Mouse (Mus musculus) gastrocnemius, postnatal 36 days (tissue): ENCODE results near the gene Raver2. TPM values are rescaled to one million over a fixed set of nuclear protein-coding genes. Genes with fewer than 3 reads are reported as not detected.
A peak's percentile ranks its signal among the peaks of the same experiment; 100 is the strongest.
"Not testable (repeated sequence)": the region's sequence is repeated elsewhere in the genome, so short reads cannot be mapped to it uniquely, and the experiment has no call there.

Experiments used
- DNase-seq, 2 experiments: peaks; one replicate each; pipeline ENCODE4 v3.0.0; 2022
- intact Hi-C: fragments of 180-260 bp; cut with DNase I; formaldehyde crosslinking; loops from one replicate; pipeline ENCODE4 v1.15.1; 2025
- total RNA-seq, 2 experiments: library from RNA; stranded (reverse); gene quantifications; 2 replicates each; pipeline ENCODE4 v1.2.3; 2021

Raver2 gene
- total RNA-seq, 2 experiments from 2014 or later, result 2.8 to 2.9 TPM

DNA sequence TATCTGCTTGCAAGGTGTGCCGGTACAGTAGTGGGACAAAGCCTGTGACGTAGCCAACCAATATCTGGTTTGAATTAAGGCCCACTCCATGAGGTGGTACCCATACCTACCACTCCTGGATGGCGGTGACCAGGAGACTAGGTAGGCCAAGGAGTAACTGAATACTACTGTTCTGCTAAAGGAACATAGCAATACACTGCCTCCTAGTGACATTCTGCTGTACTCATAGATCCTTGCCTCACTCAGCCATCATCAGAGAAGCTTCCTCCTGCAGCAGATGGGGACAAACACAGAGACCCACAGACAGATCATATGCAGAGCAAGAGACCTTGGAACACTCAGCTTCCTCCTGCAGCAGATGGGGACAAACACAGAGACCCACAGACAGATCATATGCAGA lies 21.8 kb downstream of the Raver2 start:
- DNase-seq, intact Hi-C loops: not testable (repeated sequence)

DNA sequence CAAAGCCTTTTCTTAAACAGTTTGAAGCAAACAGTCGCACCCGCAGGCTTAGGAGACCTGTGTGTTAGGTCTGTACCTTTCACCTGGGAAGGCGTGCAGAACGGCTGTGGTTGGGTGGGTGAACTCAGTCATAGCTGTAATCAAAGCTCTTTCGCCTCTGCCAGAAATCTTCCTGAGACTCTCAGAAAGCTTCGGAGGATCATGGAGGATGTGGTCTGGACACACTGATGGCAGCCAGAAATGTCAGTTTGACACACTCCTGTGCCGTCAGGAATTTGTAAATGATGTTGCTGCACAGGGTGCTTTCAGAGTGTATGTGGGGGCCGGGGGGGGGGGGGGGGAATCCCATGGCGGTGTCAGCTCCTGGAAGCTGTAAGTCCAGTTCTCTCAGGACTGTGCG lies 24.5 kb downstream of the Raver2 start:
- no peak for DNase-seq
- intact Hi-C loops, result no loop called here

- no peak for DNase-seq
- intact Hi-C loops, result no loop called here
Measured at GRCm38 (mm10) chr4:101107122-101107521, 38.3 kb downstream of the Raver2 start.

DNA sequence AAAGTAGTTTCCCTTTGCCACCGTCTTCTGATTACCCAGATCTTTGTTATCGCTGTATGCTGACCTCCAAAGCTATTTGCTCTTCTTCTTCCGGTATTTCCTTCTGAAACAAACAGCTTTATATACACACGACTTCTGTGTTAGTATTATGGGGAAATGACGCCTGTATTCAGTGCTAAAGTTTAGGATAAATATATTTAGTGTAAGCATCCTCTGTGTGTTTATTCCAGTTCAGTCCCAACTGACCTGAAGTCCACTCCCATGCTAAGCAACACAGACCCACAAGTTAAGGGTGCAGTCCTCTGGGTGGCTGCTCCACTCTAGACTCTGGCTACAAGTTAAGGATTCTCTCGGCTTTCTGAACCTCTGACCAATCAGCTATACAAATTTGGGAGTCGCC lies 52.2 kb downstream of the Raver2 start:
- DNase-seq, result no peak
- intact Hi-C loops, result no loop called here

DNA sequence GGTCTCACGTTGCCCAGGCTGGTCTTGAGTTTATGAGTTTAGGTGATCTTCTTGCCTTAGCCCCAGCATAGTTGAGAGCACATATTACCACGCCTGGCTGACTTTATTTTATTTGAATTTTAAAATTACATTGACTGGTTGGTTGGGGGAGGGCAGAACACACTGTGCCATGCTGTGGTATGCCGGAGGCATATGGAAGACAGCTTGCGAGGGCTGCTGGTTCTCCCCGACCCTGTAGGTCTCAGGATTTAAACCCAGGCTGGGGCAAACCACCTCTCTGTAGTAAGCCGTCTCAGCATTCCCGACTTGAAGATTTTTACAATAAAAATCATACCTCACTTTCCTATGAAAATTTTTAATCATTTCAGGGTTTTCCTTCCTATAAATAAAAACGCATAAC lies 66.2 kb downstream of the Raver2 start:
- DNase-seq, result no peak
- intact Hi-C loops, result no loop called here

DNA sequence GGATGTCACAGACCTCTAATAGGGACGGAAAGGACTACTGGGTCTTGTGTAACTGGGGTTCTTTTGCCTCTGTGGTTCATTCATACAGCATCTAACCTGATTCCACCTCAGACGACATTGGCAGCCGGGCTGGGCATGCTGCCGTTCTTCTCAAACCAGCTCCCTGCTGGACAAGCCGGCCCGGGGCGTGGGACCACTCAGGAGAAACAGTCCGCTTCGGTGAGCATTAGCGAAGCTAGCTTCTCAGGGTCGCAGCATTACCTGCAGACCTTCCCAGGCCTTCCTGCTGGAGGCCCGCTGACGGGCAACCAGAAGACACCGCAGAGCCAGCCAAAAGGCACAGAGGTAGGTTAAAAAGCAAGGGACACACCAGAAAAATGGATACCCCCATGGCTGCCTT lies 67.1 kb downstream of the Raver2 start:
- intact Hi-C loops, result no loop called here

DNA sequence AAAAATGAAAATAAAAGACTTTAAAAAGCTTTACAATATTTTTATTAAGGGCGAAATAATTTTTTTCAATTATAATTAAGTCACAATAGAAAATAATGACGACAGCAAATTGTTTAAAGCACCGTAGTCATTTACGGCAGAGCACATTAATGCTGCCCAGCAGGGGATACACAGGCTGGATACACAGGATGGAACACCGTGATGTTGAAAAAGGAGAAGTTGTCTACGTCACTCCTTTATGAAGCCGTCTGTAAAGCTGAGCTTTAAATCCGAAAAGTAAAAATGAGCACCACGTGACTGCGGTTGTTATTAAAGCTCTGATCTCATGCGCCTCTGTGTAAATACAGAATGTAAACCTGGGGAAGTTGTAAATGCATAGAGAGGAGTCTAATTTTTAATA lies 69.2 kb downstream of the Raver2 start:
- intact Hi-C loops, result no loop called here

More for the DNA sequence above, 67.1 kb downstream of the Raver2 start:
- DNase-seq, result no peak

GRCm38 (mm10) chr4:101141768-101142167 lies 73.0 kb downstream of the Raver2 start:
- intact Hi-C loops, result no loop called here
- DNase-seq, result no peak

More for the DNA sequence above, 69.2 kb downstream of the Raver2 start:
- no peak for DNase-seq

- intact Hi-C loops, result loop anchor here (1.0 kb wide), 1 partner anchor 146 kb away; no protein-coding TSS in a partner anchor
- DNase-seq, result no peak
Measured at GRCm38 (mm10) chr4:101143901-101144300, 75.1 kb downstream of the Raver2 start.

DNA sequence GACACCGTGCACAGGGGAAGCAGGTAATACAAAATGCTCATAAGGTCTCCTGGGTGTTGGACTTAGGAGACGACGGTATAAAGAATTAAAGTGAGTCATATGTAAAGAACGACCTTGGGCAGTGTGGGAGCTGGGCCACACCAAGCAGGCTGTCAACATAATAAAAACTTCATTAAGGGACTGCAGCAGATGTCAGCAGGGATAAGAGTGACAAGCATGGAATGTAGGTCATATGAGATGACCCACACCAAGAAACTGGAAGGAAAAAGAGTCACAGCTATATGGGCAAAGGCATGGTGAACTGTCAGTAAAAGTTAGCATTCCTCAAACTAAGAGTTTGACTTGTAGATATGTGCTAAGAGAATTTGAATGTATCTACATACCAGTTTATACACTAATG lies 75.6 kb downstream of the Raver2 start:
- intact Hi-C loops, result loop anchor here (1.0 kb wide), 1 partner anchor 146 kb away; no protein-coding TSS in a partner anchor
- DNase-seq, result no peak

DNA sequence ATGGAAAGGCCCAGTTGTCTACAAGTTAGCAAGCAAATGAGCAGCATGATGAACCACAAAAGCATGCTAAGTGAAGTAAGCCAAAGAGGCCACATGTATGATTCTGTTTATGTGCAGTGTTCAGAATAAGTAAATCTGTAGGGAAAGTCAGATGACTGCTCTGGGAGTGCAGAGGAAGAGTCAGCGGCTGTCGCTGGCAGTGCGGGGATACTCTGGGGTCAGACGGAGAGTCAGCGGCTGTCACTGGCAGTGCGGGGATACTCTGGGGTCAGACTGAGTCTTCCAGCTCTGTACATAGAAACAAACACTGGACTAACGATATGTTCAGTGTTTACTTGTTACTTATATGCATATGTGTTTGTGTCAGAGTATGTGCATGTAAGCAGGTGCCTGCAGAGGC lies 76.0 kb downstream of the Raver2 start:
- intact Hi-C loops, result loop anchor here (1.0 to 5.0 kb wide), 2 partner anchors 146 to 422 kb away; no protein-coding TSS in a partner anchor
- DNase-seq, result no peak

DNA sequence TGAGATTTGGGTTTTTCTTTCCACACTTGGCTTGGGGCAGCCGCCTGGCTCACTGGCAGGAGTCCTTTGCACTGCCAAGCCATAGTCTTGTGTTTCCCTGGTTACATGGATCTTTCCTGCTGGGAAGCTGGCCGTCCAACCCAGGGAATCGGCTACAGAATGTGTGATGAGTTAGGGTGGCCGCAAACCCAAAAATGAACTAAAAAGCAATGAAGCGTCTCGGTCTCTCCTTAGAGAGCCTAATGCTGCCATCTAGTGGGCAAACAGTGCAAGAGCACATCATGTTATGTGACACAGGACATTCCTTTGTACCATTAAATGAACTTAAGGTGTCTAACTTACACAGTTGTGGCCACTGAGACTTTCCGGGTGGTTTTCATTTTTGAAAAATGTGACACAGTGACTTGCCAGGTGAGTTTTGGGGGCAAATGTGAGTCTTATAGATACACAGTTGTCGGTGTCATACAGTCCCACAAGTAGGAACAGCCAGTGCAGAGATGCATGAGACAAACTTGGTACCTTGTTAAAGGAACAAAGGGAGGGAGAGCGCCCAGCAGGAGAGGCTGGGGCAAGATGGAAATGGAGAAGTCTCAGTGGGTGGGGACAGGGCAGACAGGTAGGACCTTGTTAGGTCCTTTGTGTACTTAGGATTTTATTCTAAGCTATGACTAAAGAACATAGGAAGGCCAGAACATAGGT lies 77.4 kb downstream of the Raver2 start:
- DNase-seq, result peak in 1 of 2 experiments; percentile 41
- intact Hi-C loops, result loop anchor here (2.0 to 5.0 kb wide), 2 partner anchors 424 to 557 kb away; no protein-coding TSS in a partner anchor

DNA sequence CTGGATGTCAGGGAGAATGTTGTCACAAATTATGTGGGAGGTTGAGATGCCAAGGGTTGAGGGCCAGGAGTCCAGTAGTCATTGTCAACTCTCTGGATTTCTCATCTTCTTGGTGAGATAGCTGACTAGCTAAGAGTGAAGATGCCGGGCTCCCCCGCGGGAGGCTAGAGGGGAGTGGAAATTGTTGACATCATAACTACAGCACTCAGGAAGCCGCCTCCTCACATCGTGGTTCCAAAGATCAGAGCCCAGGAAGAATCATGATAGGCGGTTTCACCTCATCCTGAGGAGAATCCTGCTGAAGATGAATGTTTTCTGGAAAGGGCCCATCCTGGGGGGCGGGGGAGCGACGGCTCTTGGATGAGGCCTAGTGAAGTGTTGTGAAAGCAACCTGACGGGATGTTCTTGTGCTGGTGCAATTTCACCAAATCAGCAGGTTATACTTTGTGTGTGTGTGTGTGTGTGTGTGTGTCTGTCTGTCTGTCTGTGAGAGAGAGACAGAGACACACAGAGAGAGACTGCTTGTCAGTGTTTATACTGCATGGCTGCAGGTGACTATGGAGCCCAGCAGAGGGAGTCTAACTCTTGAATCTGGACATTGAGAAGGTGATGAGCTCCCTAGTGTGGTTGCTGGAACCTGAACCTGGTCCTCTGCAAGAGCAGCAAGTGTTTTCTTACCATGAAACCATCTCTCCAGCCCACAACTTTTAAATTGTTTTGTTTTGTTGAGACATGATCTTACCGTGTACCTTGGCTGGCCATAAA lies 78.3 kb downstream of the Raver2 start:
- intact Hi-C loops, result loop anchor here (2.0 to 5.0 kb wide), 2 partner anchors 425 to 558 kb away; no protein-coding TSS in a partner anchor
- DNase-seq, result no peak

DNA sequence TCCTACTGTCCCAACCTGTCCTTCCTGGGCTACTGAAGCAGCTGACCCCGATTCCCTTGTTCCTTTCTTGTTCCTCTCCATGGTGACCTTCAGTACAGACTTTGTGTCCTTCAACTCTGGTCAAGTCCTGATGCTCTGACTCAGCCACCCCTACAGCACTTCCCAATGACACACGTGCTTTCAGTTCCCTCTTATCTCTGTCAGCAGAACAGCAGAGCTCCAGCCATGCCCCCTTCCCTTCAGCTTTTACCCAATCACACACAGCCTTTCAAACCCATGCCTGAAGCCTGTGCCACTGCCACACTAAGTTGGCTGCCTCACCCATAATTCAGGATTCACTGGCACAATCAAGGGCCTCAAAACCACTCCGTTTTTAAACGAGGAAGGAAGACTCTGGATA lies 86.8 kb downstream of the Raver2 start:
- DNase-seq, result no peak
- intact Hi-C loops, result no loop called here

DNA sequence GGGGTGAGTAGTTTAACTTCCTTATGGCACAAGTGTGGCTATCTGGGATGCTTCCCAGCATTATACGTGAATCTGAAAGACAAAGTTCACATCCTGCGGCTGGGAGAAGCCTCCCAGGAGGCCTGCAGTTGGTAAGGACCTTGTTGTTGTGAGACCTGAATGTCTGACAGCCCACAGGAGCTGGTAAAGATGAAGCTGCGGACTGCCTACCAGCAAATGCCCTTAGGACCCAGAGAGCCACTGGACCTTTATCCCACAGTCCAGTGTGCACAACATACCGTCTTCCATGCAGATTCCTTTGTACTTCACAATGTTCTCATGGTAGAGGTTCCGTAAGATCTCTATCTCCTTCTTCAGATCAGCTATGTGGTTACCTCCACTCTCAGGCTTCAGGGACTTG lies 88.7 kb downstream of the Raver2 start:
- no peak for DNase-seq
- intact Hi-C loops, result no loop called here

GRCm38 (mm10) chr4:101158282-101158681 lies 89.5 kb downstream of the Raver2 start:
- intact Hi-C loops, result no loop called here
- DNase-seq, result no peak

DNA sequence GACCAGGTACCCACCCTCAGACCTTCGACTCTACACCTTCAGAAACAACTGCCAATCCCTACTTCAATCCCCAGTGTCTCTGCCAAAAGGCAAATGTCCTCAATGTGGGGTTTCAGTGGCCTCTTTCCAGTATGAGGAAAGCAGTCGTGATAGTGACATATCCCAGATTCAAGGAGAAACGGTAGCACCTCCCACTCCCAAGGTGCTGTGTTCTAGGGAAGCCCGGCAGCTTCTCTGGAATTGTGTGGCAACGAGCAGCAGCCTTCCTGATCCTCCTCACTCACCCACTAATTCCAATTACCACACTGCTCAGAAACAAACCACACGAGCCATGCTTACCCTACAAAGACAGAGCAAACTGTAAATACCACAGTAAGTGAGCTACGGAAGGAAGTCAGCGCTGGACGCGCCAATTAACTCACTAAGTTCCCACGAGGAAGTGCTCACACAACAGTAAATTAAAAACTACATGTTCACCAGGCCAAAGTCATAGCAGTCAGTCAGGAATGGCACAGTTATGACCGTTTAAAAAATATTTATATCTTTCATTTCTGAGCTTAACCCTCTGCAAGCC lies 90.5 kb downstream of the Raver2 start:
- intact Hi-C loops, result no loop called here
- DNase-seq, result no peak

- DNase-seq, result no peak
- intact Hi-C loops, result loop anchor here (10.0 kb wide), 1 partner anchor 294 kb away; no protein-coding TSS in a partner anchor
Measured at GRCm38 (mm10) chr4:101160821-101161220, 92.0 kb downstream of the Raver2 start.

DNA sequence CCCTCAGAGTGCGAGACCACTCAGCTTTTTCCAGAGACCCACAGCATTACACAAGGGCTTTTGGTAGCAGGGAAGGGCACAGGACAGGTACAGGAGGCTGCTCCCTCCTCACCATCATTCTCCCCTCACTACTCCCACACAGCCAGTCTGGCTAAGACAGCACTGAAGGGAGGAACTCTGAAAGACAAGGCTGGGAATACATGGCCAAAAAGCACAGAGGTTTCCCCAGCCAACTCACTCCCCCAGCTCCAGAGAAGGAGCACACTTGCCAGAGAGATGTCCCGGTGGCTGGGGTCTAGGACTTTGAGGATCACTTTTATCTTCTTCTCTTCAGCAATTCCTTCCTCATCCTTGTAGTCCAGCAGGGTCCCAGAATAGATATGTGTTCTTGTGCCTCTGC lies 95.4 kb downstream of the Raver2 start:
- intact Hi-C loops, result loop anchor here (10.0 kb wide), 1 partner anchor 291 kb away; no protein-coding TSS in a partner anchor
- no peak for DNase-seq

DNA sequence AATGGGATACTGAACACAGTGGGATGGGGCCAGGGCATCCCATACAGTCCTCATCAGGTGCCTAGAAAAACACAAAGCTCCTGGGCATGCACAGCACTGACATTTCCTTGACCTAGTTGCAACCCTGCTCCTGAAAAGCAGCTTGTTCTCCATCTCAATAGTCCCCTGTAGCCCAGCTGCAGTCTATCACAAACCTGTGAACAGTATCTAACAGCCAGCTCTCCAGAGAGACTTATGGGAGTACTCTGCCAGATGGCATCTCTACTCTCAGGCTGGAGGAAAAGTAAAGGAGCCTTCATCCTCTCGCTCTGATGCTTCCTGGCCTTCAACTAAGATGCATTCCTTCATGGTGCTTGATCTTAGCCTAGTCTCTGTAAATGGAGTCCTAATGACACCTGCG lies 95.9 kb downstream of the Raver2 start:
- DNase-seq, result no peak
- intact Hi-C loops, result loop anchor here (5.0 to 10.0 kb wide), 4 partner anchors 158 to 290 kb away; no protein-coding TSS in a partner anchor

DNA sequence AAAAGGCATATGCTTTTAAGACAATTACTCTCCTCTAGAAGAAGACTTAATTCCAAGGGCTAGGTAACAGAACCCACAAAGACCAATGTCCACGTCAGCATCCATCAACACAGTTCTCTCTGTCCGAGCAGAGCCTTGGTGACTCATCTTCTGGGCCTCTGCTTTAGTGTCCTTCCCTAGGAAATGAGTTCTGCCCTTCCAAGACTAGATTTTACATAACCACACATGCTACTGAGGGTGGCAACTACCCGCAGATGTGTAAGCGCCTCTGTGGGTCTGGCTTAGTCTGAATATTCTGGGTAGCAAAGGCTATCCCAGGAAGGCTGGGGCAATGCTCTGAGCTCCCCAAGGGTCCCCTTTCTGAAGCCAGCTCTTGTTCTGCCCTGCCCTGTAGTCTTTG lies 97.0 kb downstream of the Raver2 start:
- intact Hi-C loops, result loop anchor here (5.0 to 10.0 kb wide), 4 partner anchors 157 to 289 kb away; no protein-coding TSS in a partner anchor
- no peak for DNase-seq
